Mouse (Mus musculus) embryonic facial prominence, embryonic 15.5 days (tissue): Measurements from ENCODE around the gene Cyp3a57. TPM values are rescaled to one million over a fixed set of nuclear protein-coding genes. Genes with fewer than 3 reads are reported as not detected.
"Not testable (repeated sequence)": the region's sequence is repeated elsewhere in the genome, so short reads cannot be mapped to it uniquely, and the experiment has no call there.

Experiments used
- ATAC-seq: fragments of 200-750 bp; cut with Nextera tagmentation; 2 replicates; pipeline ENCODE4 v1.8.0; 2017; ENCODE audit warnings: low read depth, moderate TSS enrichment; ENCODE audit not compliant: insufficient number of reproducible peaks, low FRiP score, low TSS enrichment
- H3K27ac ChIP-seq: fragments of 300-500 bp; sonication (generic); replicated peaks from 2 replicates; pipeline ENCODE4 v1.5.1; 2015; ENCODE audit warnings: mild to moderate bottlenecking, inconsistent platforms
- H3K27me3 ChIP-seq: fragments of 300-500 bp; sonication (generic); 2 replicates; pipeline ENCODE4 v1.6.1; 2015; ENCODE audit warnings: inconsistent platforms
- H3K36me3 ChIP-seq: fragments of 300-500 bp; sonication (generic); 2 replicates; pipeline ENCODE4 v1.6.1; 2015; ENCODE audit warnings: mild to moderate bottlenecking, inconsistent platforms
- H3K4me1 ChIP-seq: fragments of 300-500 bp; sonication (generic); 2 replicates; pipeline ENCODE4 v1.6.1; 2015; ENCODE audit warnings: inconsistent platforms
- H3K4me2 ChIP-seq: fragments of 300-500 bp; sonication (generic); replicated peaks from 2 replicates; pipeline ENCODE4 v1.6.1; 2015; ENCODE audit warnings: mild to moderate bottlenecking, inconsistent platforms
- H3K4me3 ChIP-seq: fragments of 300-500 bp; sonication (generic); replicated peaks from 2 replicates; pipeline ENCODE4 v1.5.1; 2015; ENCODE audit warnings: mild to moderate bottlenecking, inconsistent platforms
- H3K9ac ChIP-seq: fragments of 300-500 bp; sonication (generic); 2 replicates; pipeline ENCODE4 v1.6.1; 2015; ENCODE audit warnings: inconsistent platforms
- H3K9me3 ChIP-seq: fragments of 300-500 bp; sonication (generic); replicated peaks from 2 replicates; pipeline ENCODE4 v1.6.1; 2016; ENCODE audit warnings: inconsistent platforms
- WGBS: fragments of 180-500 bp; shearing (Covaris S2); methylation state at CpG from one replicate; pipeline ENCODE4 v1.1.7; 2015; 5-methylcytosine and 5-hydroxymethylcytosine counted together
- polyA plus RNA-seq: library from polyadenylated mRNA; unstranded; fragments of >200 nt; fragmentation: Nextera tagmentation; extraction: Ambion mirVana; gene quantifications from 2 replicates; pipeline ENCODE4 v1.2.1, GENCODE M21; 2015

Gene Cyp3a57
- polyA plus RNA-seq, result not detected in 2 replicates

GRCm38 (mm10) chr5:145344941-145345340, at the start of gene Cyp3a57:
Gene Cyp3a57 (plus strand): TSS chr5:145345279.
- Histone ChIP-seq H3K4me1 (no peaks in the 10 kb centered on the region), H3K9me3 (no peaks in the 10 kb centered on the region), H3K9ac (no peak within 1 kb of the TSS), H3K4me2 (no peak within 1 kb of the TSS), H3K27ac (no peak within 1 kb of the TSS), H3K27me3 (no peaks in the 10 kb centered on the region), H3K36me3 (no peaks in the 10 kb centered on the region), H3K4me3 (no peak within 1 kb of the TSS)
- 85% methylated on average over 1 of the region's 1 CpGs for WGBS
- no peak for ATAC-seq

GRCm38 (mm10) chr5:145300469-145300868, 44.6 kb upstream of the Cyp3a57 start:
- Histone ChIP-seq H3K9ac (no peak overlapping the region), H3K4me1 (no peaks in the 10 kb centered on the region), H3K27me3 (no peaks in the 10 kb centered on the region), H3K9me3 (no peaks in the 10 kb centered on the region), H3K4me3 (no peak overlapping the region), H3K27ac (no peak overlapping the region), H3K36me3 (no peaks in the 10 kb centered on the region), H3K4me2 (no peak overlapping the region)
- ATAC-seq, result no peak

GRCm38 (mm10) chr5:145301796-145302195, 43.3 kb upstream of the Cyp3a57 start:
- not testable (repeated sequence) for ATAC-seq, H3K4me2 ChIP-seq, H3K4me3 ChIP-seq, H3K4me1 ChIP-seq, H3K27ac ChIP-seq, H3K9me3 ChIP-seq, H3K9ac ChIP-seq, H3K36me3 ChIP-seq, H3K27me3 ChIP-seq
- WGBS, result 73% methylated on average over 4 of the region's 4 CpGs

GRCm38 (mm10) chr5:145302424-145302823, 42.7 kb upstream of the Cyp3a57 start:
- H3K9ac ChIP-seq, result no peak overlapping the region
- H3K4me2 ChIP-seq, result no peak overlapping the region
- H3K27me3 ChIP-seq, result no peaks in the 10 kb centered on the region
- no peak overlapping the region for H3K27ac ChIP-seq
- H3K36me3 ChIP-seq, result no peaks in the 10 kb centered on the region
- H3K4me3 ChIP-seq, result no peak overlapping the region
- no peaks in the 10 kb centered on the region for H3K4me1 ChIP-seq
- no peak for ATAC-seq
- 77% methylated on average over 1 of the region's 1 CpGs for WGBS
- no peaks in the 10 kb centered on the region for H3K9me3 ChIP-seq

- not testable (repeated sequence) for H3K4me2 ChIP-seq, H3K27me3 ChIP-seq, H3K36me3 ChIP-seq, H3K27ac ChIP-seq, H3K4me1 ChIP-seq, ATAC-seq, H3K9me3 ChIP-seq, H3K9ac ChIP-seq, H3K4me3 ChIP-seq
- WGBS, result 88% methylated on average over 4 of the region's 4 CpGs
Observed at GRCm38 (mm10) chr5:145306953-145307352, 38.1 kb upstream of the Cyp3a57 start.

- H3K9me3 ChIP-seq, H3K4me2 ChIP-seq, H3K27me3 ChIP-seq, H3K9ac ChIP-seq, H3K27ac ChIP-seq, H3K4me3 ChIP-seq, H3K4me1 ChIP-seq, ATAC-seq, H3K36me3 ChIP-seq: not testable (repeated sequence)
- WGBS, result 88% methylated on average over 3 of the region's 3 CpGs
Observed at GRCm38 (mm10) chr5:145307811-145308210, 37.3 kb upstream of the Cyp3a57 start.

- Histone ChIP-seq H3K27me3 (no peaks in the 10 kb centered on the region), H3K9me3 (peaks cover 4% of the 10 kb centered on the region; the same call in 1 of the 2 replicates), H3K27ac (no peak overlapping the region), H3K9ac (no peak overlapping the region), H3K4me1 (no peaks in the 10 kb centered on the region), H3K36me3 (no peaks in the 10 kb centered on the region), H3K4me3 (no peak overlapping the region), H3K4me2 (no peak overlapping the region)
- ATAC-seq, result no peak
Observed at GRCm38 (mm10) chr5:145313845-145314244, 31.2 kb upstream of the Cyp3a57 start.

GRCm38 (mm10) chr5:145317141-145317540, 27.9 kb upstream of the Cyp3a57 start:
- H3K36me3 ChIP-seq, result no peaks in the 10 kb centered on the region
- WGBS, result 76% methylated on average over 1 of the region's 1 CpGs
- no peak overlapping the region for H3K9ac ChIP-seq
- H3K4me1 ChIP-seq, result no peaks in the 10 kb centered on the region
- peaks cover 4% of the 10 kb centered on the region; the same call in 1 of the 2 replicates for H3K9me3 ChIP-seq
- no peak overlapping the region for H3K27ac ChIP-seq
- ATAC-seq, result no peak
- H3K4me2 ChIP-seq, result no peak overlapping the region
- no peaks in the 10 kb centered on the region for H3K27me3 ChIP-seq
- no peak overlapping the region for H3K4me3 ChIP-seq

- H3K9me3 ChIP-seq, H3K27me3 ChIP-seq, H3K4me3 ChIP-seq, H3K4me1 ChIP-seq, H3K9ac ChIP-seq, H3K4me2 ChIP-seq, H3K36me3 ChIP-seq, H3K27ac ChIP-seq, ATAC-seq: not testable (repeated sequence)
Observed at GRCm38 (mm10) chr5:145338756-145339155, 6.3 kb upstream of the Cyp3a57 start.

- no peak for ATAC-seq
- Histone ChIP-seq H3K9ac (no peak overlapping the region), H3K36me3 (no peaks in the 10 kb centered on the region), H3K27ac (no peak overlapping the region), H3K4me1 (no peaks in the 10 kb centered on the region), H3K9me3 (no peaks in the 10 kb centered on the region), H3K4me2 (no peak overlapping the region), H3K27me3 (no peaks in the 10 kb centered on the region), H3K4me3 (no peak overlapping the region)
Observed at GRCm38 (mm10) chr5:145349697-145350096, 4.6 kb downstream of the Cyp3a57 start.

GRCm38 (mm10) chr5:145353081-145353480, 8.0 kb downstream of the Cyp3a57 start:
- 67% methylated on average over 1 of the region's 1 CpGs for WGBS
- no peaks in the 10 kb centered on the region for H3K27me3 ChIP-seq
- H3K36me3 ChIP-seq, result no peaks in the 10 kb centered on the region
- H3K9ac ChIP-seq, result no peak overlapping the region
- H3K4me2 ChIP-seq, result no peak overlapping the region
- H3K27ac ChIP-seq, result no peak overlapping the region
- H3K9me3 ChIP-seq, result no peaks in the 10 kb centered on the region
- no peak overlapping the region for H3K4me3 ChIP-seq
- no peaks in the 10 kb centered on the region for H3K4me1 ChIP-seq
- no peak for ATAC-seq

GRCm38 (mm10) chr5:145415416-145415815, 70.3 kb downstream of the Cyp3a57 start:
- H3K4me1 ChIP-seq, H3K36me3 ChIP-seq, H3K9ac ChIP-seq, H3K27me3 ChIP-seq, H3K9me3 ChIP-seq, H3K4me3 ChIP-seq, H3K27ac ChIP-seq, H3K4me2 ChIP-seq, ATAC-seq: not testable (repeated sequence)
- WGBS, result 82% methylated on average over 9 of the region's 9 CpGs
